Mouse (Mus musculus) cerebellum, adult 11 months (tissue): ENCODE results near the gene Tagln2.

ENCODE experiments used
- DNase-seq: peaks from one replicate; pipeline ENCODE4 v3.0.0; 2022

Gene Tagln2

GRCm38 (mm10) chr1:172499765-172500441 is at the start of gene Tagln2:
Gene Tagln2, plus strand, starts transcription at chr1:172500047.
- DNase-seq: no peak

- no peak for DNase-seq
Measured at GRCm38 (mm10) chr1:172450226-172450625, 49.6 kb upstream of the Tagln2 start.

DNA sequence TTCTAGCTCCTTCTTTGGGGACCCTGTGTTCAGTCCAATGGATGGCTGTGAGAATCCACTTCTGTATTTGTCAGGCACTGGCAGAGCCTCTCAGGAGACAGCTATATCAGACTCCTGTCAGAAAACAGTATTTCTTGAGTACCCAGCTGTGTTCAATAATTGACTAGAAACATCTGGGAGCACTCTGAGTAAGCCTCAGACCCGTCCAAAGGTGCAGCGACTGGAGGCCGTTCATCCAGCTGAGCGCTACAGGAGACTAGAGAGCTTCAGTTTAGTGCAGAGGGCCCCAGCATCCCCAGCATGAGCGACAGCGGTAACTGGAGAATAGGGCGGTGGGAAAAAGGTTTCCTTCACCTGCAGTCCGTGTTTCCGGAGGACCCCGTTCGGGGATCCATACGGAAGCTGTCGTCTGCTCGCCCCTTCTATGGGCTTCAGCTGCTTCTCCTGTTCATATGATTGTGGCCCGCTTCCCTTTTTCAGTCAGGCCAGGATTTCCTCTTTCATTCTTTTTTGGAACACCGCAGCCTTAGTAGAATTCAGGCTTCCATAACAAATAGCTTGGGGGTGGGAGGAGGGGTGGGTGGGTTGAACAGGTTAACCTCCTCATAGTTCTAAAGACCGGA is 48.9 kb upstream of the Tagln2 start:
- DNase-seq: no peak

GRCm38 (mm10) chr1:172452911-172453310 is 46.9 kb upstream of the Tagln2 start:
- no peak for DNase-seq

DNA sequence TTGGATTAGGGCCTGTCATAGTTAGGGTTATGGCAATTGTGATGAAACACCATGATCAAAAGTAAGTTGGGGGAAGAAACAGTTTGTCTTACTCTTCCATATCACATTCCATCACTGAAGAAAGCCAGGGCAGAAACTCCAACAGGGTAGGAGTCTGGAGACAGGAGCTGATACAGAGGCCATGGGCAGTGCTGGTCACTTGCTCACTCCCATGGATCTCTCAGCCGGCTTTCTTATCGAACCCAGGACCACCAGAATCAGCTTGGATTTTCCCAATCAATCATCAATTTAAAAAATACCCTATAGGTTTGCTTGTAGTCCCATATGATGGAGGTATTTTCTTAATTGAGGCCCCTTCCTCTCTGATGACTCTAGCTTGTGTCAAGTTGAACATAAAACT is 46.0 kb upstream of the Tagln2 start:
- DNase-seq: no peak

GRCm38 (mm10) chr1:172455416-172455815 is 44.4 kb upstream of the Tagln2 start:
- no peak for DNase-seq

DNA sequence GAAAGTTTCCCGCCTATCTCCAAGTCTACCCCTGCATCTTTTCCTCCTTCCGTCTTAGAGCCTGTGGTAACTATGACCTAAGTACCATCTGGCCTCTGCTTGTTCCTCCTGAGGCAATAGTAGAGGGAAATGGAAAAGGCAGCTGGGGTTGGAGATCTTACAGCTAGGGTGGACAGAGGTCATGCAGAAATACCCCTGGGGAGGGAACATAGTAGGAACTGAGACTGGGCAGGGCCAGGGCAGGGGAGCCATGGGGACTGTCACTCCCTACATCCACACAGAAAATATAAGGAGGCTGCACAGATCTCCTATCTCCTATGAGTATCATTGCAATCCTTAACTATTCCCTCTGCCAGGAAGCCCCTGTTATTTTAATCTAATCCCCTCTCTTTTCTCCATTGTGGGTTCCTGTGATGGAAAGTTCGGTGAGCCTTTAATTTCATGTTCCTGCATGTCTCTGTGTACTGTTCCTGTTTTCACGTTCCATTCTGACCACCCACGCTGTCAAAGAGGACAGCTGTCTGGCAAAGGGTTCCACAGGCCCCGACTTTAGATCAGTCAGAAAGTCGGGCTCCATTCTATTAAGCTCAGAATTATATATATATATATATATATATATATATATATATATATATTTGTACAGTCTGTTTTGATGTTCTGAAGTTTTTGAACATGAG is 43.7 kb upstream of the Tagln2 start:
- DNase-seq: no peak

GRCm38 (mm10) chr1:172457196-172457595 is 42.7 kb upstream of the Tagln2 start:
- no peak for DNase-seq

DNA sequence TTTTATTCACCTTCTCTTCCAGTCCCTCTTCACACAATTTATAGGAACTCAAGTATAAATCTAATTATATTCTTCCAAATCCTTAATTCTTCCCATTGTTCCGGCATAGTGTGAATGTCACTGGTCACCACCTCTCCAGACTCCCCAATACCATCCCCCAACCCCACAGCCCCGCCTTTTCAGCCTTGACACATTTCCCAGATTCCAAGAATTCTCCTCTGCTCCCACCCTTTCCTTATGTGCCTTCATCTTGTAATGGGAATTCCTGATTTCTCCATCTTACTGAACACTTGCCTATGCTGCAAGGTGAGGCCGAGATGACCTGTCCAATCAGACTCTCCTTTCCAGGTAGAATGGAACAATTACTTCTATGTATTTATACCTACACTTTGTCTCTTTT is 41.8 kb upstream of the Tagln2 start:
- DNase-seq: no peak

DNA sequence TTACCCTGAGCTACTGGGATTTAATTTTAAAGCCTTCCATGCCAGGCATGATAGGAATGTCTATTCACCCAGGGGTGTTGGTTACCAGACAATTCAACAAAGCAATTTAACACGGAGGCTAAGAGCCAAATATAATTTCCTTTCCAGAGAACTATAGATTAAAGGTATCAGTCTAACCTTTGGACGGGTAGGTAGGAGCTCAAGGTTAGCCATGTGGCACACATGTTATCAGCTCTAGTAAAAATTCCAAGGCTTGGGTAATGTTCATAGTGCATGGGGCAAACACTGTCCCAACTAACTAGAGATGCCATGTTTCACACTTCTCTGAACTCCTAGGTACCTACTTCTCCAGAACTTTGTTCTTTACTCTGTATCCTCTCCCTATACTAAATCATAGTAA is 38.2 kb upstream of the Tagln2 start:
- DNase-seq: no peak

- DNase-seq: no peak
Measured at GRCm38 (mm10) chr1:172462534-172462933, 37.3 kb upstream of the Tagln2 start.

- DNase-seq: no peak
Measured at GRCm38 (mm10) chr1:172463387-172464333, 36.2 kb upstream of the Tagln2 start.

DNA sequence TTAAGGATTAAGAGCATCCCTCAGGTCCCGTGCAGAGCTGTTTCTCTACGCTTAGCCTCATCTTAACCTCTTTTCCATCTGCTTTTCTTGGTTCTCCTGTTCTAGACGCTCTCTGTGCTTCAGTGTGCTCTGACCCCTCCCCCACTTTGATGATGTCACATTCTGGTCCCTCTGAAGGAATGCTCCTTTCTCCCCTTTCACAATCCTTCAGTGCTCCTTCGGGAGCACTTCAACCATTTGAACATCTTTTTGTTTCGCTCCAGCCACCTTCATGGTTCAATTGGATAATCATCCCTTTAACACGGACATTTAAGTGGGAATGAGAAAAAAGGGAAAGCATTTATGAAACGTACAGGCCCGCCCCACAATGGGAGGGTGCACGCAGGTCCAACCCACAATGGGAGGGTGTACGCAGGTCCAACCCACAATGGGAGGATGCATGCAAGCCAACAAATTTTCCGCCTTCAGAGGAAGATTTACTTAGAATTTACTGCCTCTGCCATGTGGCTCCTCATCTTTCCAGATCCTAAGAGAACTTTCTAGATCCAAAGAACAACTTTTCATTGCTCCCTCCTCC is 31.5 kb upstream of the Tagln2 start:
- no peak for DNase-seq

GRCm38 (mm10) chr1:172469373-172469772 is 30.5 kb upstream of the Tagln2 start:
- DNase-seq: no peak

- no peak for DNase-seq
Measured at GRCm38 (mm10) chr1:172469810-172470448, 29.9 kb upstream of the Tagln2 start.

DNA sequence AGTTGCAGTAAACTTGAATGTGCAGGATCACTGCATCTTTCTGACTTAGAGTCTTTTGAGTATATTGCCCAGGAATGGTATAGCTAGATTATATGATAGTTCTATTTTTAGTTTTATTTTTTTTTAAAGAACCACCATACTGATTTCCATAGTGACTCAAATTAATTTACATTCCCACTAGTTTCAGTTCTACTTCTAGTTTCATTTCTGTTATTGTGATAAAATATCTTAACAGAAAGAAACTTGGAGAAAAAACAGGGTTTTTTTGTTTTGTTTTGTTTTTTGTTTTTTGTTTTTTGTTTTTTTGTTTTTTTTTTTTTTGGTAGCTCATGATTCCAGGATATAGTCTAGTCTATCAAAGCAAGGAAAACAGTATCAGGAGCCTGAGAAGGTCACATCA is 26.9 kb upstream of the Tagln2 start:
- no peak for DNase-seq

- no peak for DNase-seq
Measured at GRCm38 (mm10) chr1:172474196-172474595, 25.7 kb upstream of the Tagln2 start.

- no peak for DNase-seq
Measured at GRCm38 (mm10) chr1:172475054-172475741, 24.6 kb upstream of the Tagln2 start, which contains the start of gene Slamf9. Gene Slamf9, plus strand, starts transcription at chr1:172475358.

DNA sequence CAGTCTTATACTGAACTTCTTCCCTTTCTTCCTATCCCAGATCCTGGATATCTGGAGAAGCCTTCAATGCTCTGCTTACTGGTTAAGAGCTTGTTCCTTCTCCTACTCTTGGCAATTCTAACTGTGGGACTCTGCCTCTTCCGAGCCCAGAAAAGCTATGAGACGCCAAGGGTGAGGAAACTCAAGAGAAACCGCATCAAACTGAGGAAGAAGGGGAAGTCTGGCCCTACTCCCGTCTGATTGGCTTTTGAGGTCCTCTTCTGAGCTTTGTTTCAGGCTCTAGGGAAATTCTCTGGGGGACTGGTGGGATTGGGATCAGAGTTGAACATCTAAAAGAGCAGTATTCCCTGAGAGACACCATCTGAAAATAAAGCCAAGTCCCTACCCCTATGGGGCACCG is 21.8 kb upstream of the Tagln2 start:
- no peak for DNase-seq

- no peak for DNase-seq
Measured at GRCm38 (mm10) chr1:172480376-172480775, 19.5 kb upstream of the Tagln2 start.

DNA sequence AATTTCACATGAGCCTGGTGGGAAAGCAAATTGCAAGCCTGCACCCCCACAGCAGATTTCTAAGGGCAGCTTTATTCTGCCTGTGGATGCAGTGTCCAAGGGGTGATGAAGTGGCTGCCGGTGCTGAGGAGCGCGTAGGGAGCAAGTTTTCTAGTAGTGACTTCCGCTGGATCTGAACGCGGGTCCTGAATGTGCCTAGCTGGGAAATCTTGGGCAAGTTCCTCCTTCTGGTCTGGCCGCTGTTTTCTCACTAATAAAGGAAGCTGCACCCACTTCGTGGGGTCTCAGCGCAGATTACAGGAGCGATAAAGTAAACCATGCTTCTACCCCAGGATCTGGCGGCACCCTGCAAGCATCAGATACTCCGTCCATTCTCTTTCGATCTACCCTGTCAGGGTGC is 18.7 kb upstream of the Tagln2 start:
- no peak for DNase-seq
